Mouse (Mus musculus) megakaryocyte, embryonic 14.5 days (primary cell): ENCODE measurements at regions not wholly inside any gene's neighbourhood (a gene's known extent, or its start where the extent isn't known, plus 50 kb on each side); places are given as distances from the start of the nearest gene placed in this dataset.
"Not testable (repeated sequence)": the region's sequence is repeated elsewhere in the genome, so short reads cannot be mapped to it uniquely, and the experiment has no call there.

Experiments used
- H3K27me3 ChIP-seq: replicated peaks from 2 replicates; pipeline ENCODE3; 2012; ENCODE audit warnings: inconsistent platforms
- H3K36me3 ChIP-seq: replicated peaks from 2 replicates; pipeline ENCODE3; 2012; ENCODE audit warnings: low read length, inconsistent platforms, mixed read lengths
- H3K4me1 ChIP-seq: 2 replicates; pipeline ENCODE4 v1.6.1; 2012; ENCODE audit warnings: inconsistent platforms
- H3K4me3 ChIP-seq: replicated peaks from 2 replicates; pipeline ENCODE3; 2012; ENCODE audit warnings: moderate library complexity, mild to moderate bottlenecking, inconsistent platforms
- H3K9me3 ChIP-seq: 2 replicates; pipeline ENCODE4 v1.6.1; 2012; ENCODE audit warnings: inconsistent platforms
- FLI1 ChIP-seq: IDR thresholded peaks from 2 replicates; pipeline ENCODE4 v1.6.1; 2012; ENCODE audit warnings: low read length, inconsistent platforms, mixed read lengths
- GATA1 ChIP-seq: IDR thresholded peaks from 3 replicates; pipeline ENCODE4 v1.6.1; 2012; ENCODE audit warnings: mixed read lengths, low read length, inconsistent platforms, borderline replicate concordance

DNA sequence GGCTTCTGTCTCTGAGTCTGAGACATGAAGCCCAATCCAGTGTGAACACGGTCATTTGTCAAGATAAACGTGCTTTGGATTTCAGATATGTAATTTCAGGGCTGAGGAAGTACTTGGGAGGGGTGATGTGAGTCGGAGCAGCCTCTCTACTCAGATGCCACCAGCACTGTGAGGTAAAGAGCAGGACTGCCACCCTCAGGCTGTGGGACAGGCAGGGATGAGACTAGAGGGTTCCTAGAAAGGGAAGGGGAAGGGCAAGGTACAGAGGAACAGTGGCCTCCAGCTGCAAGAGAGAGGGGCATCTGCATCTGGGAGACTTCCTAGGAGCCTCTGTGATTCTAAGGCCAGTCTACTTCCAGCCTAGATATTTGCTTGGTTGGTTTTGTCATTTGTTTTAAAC, 78.7 kb upstream of the Csrp2 start:
- Histone ChIP-seq H3K36me3 (no peaks in the 10 kb centered on the region), H3K9me3 (no peaks in the 10 kb centered on the region), H3K4me3 (peak overlapping the region; percentile 29), H3K4me1 (peaks cover 7% of the 10 kb centered on the region), H3K27me3 (peaks cover 2% of the 10 kb centered on the region)
- TF ChIP-seq GATA1, result no peak
- no peak for TF ChIP-seq FLI1

DNA sequence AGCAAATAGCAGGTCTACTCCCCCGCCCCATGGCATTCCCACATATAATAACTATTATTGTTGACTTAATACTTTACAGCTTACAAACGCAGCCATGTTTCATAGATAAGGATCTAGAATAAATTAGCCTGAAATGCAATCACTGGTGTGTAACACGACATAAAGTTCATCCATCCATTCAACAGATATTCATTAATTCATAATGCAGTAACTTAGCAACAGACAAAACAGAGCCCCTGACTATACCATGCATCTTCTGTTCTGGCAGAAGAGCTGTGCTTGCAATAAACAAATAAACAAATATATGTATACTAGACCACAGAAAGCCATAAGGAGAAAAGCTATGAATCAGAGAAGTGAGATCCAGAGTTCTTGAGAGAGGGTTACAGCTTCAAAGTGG, 77.9 kb upstream of the Csrp2 start:
- Histone ChIP-seq H3K36me3 (no peaks in the 10 kb centered on the region), H3K4me3 (no peak overlapping the region), H3K27me3 (peaks cover 2% of the 10 kb centered on the region), H3K9me3 (no peaks in the 10 kb centered on the region), H3K4me1 (peaks cover 7% of the 10 kb centered on the region)
- TF ChIP-seq FLI1 (no peak), GATA1 (no peak)

DNA sequence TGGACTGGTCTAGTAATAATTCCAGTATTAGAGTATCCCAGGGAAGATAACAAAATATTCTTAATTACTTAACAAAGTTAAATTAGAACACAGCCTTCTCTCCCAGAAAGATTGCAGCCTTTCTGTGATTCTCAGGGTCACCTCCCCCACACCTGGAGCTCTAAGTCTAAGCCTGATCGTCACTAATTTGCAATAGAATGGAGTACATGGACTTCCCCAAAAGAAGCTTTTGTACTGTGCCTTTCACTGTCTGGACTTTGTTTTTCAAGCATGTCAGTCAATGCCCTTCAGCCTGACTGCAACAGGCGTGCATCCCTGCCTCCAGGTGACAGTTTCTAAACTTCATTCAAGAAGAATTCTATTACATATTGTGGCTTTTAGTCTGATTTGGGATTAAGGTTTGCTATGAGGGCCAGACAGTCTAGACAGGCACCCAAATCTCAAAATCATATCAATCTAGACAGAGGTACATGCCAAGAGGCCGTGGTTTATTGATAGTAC, 64.9 kb upstream of the Csrp2 start:
- H3K27me3 ChIP-seq, H3K36me3 ChIP-seq, H3K9me3 ChIP-seq, H3K4me1 ChIP-seq, H3K4me3 ChIP-seq: not testable (repeated sequence)

DNA sequence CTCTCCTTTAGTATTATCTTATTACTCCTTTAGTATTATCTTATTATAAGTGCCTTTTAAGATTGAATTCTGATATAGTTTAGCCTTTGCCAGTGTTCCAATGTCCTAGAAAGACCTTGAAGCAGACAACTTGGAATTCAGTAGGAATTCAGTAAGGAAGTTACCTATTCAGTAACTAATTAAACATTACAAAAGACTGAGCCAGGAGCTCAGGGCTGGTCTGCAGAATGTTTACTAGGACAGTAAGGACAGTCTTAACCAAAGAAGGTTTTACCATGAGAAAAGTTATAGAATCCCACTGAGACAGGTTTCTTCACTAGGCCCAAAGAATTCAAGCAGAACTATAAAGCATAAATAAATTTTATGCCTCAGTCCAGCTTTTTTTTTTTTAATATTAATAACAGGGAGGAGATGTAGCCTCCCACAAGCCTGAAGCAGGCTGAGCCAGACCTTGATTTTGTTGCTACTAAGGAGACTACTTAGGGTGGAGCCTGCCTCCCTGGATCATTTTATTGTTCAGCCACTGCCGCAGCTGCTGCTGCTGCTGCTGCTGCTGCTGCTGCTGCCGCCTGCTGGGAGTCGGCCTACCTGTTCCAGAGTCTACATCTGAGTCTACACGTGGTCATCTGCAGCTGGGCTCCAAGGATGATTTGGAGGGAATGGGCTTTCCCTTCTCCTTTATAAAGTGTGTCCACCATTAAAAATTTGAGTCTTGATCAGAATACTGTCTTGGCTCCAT, 63.8 kb upstream of the Csrp2 start:
- H3K27me3 ChIP-seq, H3K4me1 ChIP-seq, H3K9me3 ChIP-seq, H3K4me3 ChIP-seq, H3K36me3 ChIP-seq: not testable (repeated sequence)

DNA sequence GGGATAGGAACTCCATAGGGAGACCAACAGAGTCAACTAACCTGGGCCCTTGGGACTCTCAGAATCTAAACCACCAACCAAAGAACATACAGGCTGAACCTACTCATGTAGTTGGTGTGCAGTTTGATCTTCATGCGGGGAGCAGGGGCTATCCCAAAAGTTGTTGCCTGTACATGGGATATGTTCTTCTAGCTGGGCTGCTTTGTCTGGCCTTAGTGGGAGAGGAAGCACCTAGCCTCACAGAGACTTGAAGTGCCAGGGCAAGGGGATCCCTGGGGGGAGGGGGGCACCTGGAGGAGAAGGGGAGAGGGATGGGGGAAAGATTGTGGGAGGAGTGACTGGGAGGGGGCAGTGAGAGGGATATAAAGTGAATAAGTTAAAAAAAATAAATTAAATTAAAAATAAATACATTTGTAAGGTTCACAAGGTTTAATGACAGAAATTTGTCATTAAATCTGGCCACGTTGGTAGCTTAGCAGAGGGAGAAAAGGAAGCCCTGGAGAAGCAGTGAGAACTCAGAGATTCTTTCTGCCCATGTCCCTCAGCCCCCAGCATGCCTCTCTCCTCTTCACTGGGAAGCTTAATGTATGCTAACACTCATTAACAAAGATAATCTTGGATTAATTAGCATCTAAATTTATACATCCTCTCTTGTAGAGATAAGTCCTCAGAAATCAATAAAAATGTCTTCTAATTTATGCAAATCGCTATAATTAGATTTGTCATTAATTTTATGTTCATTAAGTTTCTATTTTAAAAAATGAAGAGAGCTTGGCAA, 62.1 kb upstream of the Csrp2 start:
- no peaks in the 10 kb centered on the region for H3K4me1 ChIP-seq
- no peaks in the 10 kb centered on the region for H3K36me3 ChIP-seq
- no peaks in the 10 kb centered on the region for H3K27me3 ChIP-seq
- H3K4me3 ChIP-seq, result no peak overlapping the region
- no peak for TF ChIP-seq GATA1
- no peak for TF ChIP-seq FLI1
- H3K9me3 ChIP-seq, result no peaks in the 10 kb centered on the region

DNA sequence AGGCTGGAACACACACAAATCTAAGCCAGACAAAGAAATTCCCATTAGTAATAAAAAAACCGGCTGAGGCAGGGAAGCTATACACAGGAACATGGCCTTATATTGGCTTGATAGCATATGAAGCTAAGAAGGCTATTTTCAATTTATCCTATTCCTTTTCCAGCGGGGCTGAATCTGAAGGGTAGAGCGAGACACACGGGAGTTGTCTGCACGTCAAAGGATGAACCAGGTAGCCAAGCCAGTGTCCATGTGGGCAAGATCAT, 61.6 kb upstream of the Csrp2 start:
- H3K27me3 ChIP-seq, result no peaks in the 10 kb centered on the region
- H3K36me3 ChIP-seq, result no peaks in the 10 kb centered on the region
- H3K4me1 ChIP-seq, result no peaks in the 10 kb centered on the region
- H3K4me3 ChIP-seq, result no peak overlapping the region
- H3K9me3 ChIP-seq, result no peaks in the 10 kb centered on the region
- TF ChIP-seq GATA1, result no peak
- TF ChIP-seq FLI1, result no peak

DNA sequence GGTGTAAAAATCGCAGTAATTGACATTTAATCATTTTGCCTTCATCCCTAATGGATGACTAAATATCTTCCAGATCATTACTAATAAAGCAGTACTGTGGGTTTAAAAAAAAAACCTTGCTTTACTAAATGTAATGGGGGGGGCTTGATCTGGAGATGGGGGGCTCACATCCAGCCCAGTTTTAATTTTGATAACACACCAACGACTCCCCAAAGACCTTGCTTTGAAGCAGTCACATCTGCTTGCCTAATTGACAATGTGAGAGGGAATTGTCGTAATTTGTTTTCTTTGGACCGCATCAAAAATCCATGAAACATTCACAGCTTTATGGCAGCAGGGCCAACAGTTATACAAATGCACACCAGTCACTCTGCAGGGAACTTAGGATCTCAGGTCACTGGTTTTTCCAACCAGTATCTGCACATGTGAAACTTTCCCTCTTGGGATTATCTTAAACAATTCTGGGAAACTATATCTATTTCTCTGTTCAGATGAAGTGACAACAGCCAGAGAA, 61.1 kb upstream of the Csrp2 start:
- H3K9me3 ChIP-seq, result no peaks in the 10 kb centered on the region
- TF ChIP-seq FLI1, result no peak
- TF ChIP-seq GATA1, result no peak
- no peak overlapping the region for H3K4me3 ChIP-seq
- no peaks in the 10 kb centered on the region for H3K27me3 ChIP-seq
- no peaks in the 10 kb centered on the region for H3K36me3 ChIP-seq
- H3K4me1 ChIP-seq, result no peaks in the 10 kb centered on the region

DNA sequence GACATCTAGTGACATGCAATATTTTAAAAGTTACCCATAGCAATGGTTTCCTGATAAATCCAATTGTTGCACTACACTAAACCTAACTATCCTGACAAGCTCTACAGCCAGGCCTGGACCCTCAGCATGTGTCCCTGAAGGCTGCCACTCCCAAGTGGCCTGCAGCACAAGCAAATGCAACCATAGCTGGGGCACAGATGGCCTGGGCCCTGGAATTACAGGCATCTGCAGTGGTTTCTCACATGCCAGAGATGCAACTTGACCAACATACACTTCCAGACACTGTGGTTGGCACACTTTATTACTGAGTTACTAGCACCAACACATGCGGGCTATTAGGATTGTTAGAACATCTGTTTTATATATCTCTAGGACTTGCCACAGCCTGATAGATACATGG, 60.3 kb upstream of the Csrp2 start:
- Histone ChIP-seq H3K4me3 (no peak overlapping the region), H3K9me3 (no peaks in the 10 kb centered on the region), H3K36me3 (no peaks in the 10 kb centered on the region), H3K4me1 (no peaks in the 10 kb centered on the region), H3K27me3 (no peaks in the 10 kb centered on the region)
- TF ChIP-seq GATA1, result no peak
- TF ChIP-seq FLI1, result no peak
